Mouse (Mus musculus): ENCODE measurements around the gene Uchl4.
"Not testable (repeated sequence)": the region's sequence is repeated elsewhere in the genome, so short reads cannot be mapped to it uniquely, and the experiment has no call there.

Gene Uchl4

DNA sequence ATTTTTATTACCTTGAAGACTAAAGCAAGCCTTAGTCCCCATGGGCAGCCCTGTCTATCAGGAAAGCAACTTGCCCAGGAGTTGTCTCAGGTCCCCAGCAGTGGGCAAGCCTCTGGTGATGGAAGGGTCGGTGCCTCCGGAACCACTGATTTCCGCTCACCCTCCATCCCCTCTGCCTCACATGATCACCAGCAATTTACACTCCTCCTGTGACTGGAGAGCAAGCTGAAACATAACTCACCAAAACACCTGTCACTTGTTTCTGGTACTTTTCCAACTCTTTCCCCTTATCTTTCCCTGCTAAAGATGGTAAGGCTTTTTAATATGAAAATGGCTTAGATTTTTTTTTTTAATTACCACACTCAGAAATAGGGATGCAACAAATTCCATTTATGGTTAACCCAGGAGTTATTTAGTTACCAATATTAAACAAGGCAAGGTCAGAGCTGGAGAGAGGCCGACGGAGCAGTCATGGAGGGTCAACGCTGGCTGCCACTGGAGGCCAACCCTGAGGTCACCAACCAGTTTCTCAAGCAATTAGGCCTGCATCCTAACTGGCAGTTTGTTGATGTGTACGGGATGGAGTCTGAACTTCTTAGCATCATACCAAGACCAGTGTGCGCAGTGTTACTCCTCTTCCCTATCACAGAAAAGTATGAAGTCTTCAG, at the start of gene Uchl4:
Uchl4 (plus strand) TSS at position 434 of the 668 bp plus-strand sequence.
- no peak for DNase-seq (ENCODE audit: low spot score)

DNA sequence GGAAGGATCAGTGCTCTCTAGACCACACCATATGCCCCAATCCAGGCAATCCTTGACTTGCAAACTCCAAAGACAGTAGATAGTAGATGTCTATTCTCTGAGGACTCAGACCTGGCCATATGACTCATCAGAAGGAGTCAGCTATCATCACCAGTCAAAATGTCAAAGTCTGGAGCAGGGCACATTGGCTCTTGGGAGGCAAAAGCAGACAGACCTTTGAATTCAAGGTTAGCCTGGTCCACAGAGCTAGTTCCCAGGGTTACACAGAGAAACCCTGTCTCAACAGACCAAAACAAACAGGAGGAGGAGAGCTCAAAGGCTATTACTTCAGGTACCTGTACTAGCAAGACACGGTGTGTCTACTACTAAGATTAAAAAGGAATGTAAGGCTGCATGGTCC, 41.1 kb upstream of the Uchl4 start:
- DNase-seq (ENCODE audit: low spot score) = no peak

DNA sequence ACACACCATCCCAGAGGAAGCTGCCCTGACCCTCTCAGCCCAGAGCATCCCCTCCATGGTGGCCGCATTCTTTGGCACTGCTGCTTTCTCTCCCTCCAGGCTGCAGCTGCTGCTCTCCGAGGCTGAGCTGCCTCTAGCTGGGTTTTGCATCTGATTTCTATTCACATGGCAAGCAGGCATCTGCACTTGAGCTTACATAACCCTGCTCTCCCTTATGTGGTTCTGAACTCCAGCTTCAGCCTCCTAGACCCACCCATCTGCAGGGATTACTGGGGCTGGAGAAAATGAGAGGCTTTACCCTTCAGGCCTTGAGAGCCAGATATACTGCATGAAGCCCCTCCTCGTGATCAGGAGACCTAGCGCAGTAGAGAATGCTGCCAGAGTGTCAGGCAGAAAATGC, 39.4 kb upstream of the Uchl4 start:
- no peak for DNase-seq (ENCODE audit: low spot score)

DNA sequence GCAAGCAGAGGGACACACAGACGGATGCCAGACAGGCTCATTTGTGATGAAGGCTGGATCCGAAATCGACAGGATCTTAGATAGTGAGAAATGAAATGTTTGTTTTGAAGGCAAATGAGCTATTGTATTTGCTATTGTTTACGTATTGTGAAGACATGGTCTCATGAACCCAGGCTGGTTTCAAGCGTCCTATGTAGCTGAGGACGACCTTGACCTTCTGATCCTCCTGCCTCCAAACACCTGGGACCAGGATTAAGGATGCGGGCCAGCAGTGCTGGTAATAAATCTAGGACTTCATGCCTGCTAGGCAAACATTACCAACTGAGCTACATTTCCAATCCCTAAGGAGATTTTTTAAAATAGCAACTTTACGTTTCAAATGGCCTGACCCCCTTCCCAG, 37.5 kb upstream of the Uchl4 start:
- no peak for DNase-seq (ENCODE audit: low spot score)

DNA sequence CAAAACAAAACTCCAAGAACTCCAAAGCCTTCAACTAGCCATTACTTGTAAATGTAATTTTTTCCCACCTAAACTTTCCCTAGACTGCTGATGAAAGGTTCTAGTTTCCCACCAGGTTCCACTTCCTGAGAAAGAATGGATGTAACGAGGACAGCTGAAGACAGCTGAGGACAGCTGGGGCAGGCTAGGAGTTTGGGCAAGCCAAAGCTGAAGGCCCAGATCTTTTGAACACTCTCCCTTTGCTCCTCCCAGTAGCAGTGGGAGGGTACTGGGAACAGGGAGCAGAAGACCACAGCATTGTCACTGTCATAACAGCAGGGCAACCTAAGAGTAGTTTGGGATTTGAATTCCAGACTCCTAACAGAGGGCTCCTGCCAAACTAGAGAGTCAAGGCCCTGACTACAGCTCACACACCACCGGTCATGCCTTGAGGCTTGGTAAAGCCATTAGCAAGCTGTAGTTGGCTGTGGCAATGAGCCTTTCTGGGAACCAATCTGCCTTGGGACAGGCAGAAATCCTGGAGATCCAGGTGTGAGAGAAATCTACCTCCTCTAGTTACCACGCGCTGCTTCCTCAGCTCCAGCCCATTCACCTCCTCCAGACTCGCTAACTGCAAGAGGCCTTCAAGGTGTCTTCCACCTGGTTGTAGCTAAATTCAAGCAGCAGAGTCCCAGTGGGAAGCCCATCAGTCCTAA, 36.8 kb upstream of the Uchl4 start:
- no peak for DNase-seq (ENCODE audit: low spot score)

GRCm38 (mm10) chr9:64198763-64199418, 36.1 kb upstream of the Uchl4 start:
- DNase-seq (ENCODE audit: low spot score) = not testable (repeated sequence)

GRCm38 (mm10) chr9:64199897-64200296, 35.1 kb upstream of the Uchl4 start:
- no peak for DNase-seq (ENCODE audit: low spot score)

- no peak for DNase-seq (ENCODE audit: low spot score)
Observed at GRCm38 (mm10) chr9:64202331-64202730, 32.7 kb upstream of the Uchl4 start.

- no peak for DNase-seq (ENCODE audit: low spot score)
Observed at GRCm38 (mm10) chr9:64202866-64203265, 32.1 kb upstream of the Uchl4 start.

- DNase-seq (ENCODE audit: low spot score) = no peak
Observed at GRCm38 (mm10) chr9:64207509-64208084, 27.4 kb upstream of the Uchl4 start.

DNA sequence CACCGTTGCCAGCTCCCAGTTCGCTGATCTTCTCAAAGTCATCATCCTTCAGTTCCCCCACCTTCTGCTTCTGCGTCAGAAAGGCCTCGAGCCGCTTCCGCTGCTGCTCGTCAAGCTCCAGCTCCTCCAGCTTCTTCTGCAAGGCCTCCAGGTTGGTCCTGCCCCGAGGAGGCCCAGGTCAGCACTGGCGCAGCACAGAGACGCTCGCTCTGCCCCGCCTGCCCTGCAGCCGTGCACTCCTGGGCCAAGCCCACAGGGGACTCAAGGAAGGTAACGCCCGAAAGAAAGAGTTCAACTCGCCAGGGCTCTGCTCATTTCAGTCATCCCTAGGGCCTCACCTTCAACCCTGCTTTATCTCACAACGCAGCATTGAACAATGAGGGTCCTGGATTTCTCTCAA, 20.5 kb upstream of the Uchl4 start:
- no peak for DNase-seq (ENCODE audit: low spot score)

GRCm38 (mm10) chr9:64216090-64216489, 18.9 kb upstream of the Uchl4 start:
- no peak for DNase-seq (ENCODE audit: low spot score)

DNA sequence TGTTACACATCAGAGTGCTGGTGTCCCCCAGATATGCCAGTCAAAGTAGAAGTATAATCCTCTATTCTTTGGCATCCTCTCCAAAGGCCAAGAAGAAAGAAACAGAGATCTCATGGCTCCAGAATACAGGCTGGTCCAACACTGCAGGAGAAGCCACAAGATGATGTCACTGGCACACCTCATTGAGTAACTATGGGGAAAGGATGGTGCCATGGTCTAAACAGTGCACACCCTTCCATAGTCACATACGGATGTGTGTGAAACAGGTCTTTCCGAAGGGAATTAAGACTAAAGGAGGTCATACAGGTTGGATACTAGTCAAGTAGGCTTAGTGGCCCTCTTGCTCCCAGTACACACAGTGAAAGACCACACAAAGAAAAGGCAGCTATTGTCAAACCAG, 18.4 kb upstream of the Uchl4 start:
- DNase-seq (ENCODE audit: low spot score) = no peak

GRCm38 (mm10) chr9:64217887-64218286, 17.1 kb upstream of the Uchl4 start:
- no peak for DNase-seq (ENCODE audit: low spot score)

DNA sequence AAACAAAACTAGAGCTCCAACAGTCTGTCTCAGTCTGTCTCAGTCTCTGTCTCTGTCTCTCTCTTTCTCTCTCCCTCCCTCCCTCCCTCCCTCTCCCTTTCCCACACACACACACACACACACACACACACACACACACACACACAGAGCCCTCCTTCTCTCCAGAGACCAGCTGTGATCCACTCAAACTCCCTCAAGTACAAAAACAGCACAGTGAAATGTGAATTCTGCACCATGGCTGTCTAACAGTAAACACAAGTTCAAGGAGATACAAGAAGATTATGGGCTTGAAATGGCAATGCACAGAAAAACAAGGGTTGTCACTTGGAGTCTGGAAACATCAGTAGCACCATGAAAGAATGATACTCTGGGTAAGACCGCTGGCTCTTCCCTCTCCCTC, 15.7 kb upstream of the Uchl4 start:
- DNase-seq (ENCODE audit: low spot score) = no peak

GRCm38 (mm10) chr9:64219772-64220420, 15.1 kb upstream of the Uchl4 start:
- DNase-seq (ENCODE audit: low spot score) = no peak

DNA sequence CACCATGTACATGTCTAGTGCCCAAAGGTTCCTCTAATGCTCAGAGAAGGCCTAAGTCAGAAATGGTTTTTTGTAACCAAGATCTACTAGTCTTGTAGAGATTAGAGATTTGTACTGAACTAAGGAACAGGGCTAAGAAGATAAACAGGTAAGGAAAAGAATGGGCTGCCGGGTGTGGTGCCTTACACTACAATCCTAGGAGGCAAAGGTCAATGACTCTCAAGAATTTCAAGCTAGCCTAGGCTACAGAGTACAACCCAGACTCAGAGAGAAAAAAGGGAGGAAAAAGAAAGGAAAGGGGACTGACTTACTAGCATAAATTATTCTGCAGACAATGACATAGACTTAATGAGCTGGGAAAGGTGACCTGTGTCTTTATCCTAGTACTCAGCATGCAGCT, 14.4 kb upstream of the Uchl4 start:
- DNase-seq (ENCODE audit: low spot score) = no peak

GRCm38 (mm10) chr9:64221480-64221879, 13.5 kb upstream of the Uchl4 start:
- DNase-seq (ENCODE audit: low spot score) = no peak

GRCm38 (mm10) chr9:64222098-64222497, 12.9 kb upstream of the Uchl4 start:
- no peak for DNase-seq (ENCODE audit: low spot score)

DNA sequence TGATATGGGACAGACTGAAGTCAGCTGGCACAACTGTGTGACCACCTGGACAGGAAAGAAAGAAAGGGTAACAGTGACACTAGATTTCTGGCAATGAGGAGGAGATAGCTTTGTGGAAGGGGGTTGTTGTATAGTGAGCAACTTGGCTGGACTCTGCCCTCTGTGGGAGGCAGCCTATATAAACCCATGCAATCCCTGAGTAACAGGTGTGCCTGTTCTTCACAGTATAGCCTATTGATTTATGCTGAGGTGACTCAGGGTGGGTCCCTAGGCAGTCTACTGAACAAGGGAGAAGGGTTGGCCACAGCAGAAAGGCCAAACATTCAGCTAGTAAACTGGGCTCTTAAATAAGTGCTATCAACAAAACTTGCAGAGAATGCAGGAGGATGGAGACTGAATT, 9.2 kb upstream of the Uchl4 start:
- no peak for DNase-seq (ENCODE audit: low spot score)

DNA sequence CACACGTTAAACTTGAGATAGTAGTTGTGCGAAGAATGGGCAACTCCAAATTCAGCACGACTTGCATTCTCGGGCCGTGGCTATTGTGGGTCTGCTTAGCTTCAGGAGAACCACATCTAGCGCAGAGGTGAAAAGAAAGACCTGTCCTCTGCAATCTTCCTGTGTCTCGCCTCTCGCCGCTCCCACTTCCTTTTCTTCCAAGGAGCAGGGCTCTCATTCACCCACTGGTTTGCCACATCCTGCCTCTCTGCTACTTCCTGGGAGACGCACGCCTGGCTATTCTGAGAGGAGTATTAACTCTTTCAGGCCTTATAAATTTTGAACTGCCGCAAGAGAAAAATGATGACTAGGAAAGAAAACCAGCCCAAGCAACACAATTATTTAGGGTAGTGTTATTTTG, 7.3 kb upstream of the Uchl4 start:
- no peak for DNase-seq (ENCODE audit: low spot score)

- no peak for DNase-seq (ENCODE audit: low spot score)
Observed at GRCm38 (mm10) chr9:64228972-64229371, 6.0 kb upstream of the Uchl4 start.

GRCm38 (mm10) chr9:64231171-64231570, 3.8 kb upstream of the Uchl4 start:
- DNase-seq (ENCODE audit: low spot score) = no peak

Measured in retina, embryonic 14.5 days (tissue).